Mouse (Mus musculus) kidney, postnatal 25 days (tissue): ENCODE results near the gene Gm20388.

Experiments
- DNase-seq, 2 experiments: peaks; one replicate each; pipeline ENCODE4 v3.0.0; 2021; ENCODE audit warnings: mixed read lengths in 2 of 2

The Gm20388 gene

GRCm38 (mm10) chr8:120559654-120560053 is 649.0 kb downstream of the Gm20388 start:
- DNase-seq, result no peak

- no peak for DNase-seq
Measured at GRCm38 (mm10) chr8:120560535-120560934, 649.9 kb downstream of the Gm20388 start.

- DNase-seq, result peak in 1 of 2 experiments; percentile 47
Measured at GRCm38 (mm10) chr8:120561539-120562435, 651.1 kb downstream of the Gm20388 start.

GRCm38 (mm10) chr8:120562680-120563347 is 652.2 kb downstream of the Gm20388 start:
- no peak for DNase-seq

- no peak for DNase-seq
Measured at GRCm38 (mm10) chr8:120563348-120563724, 652.7 kb downstream of the Gm20388 start.

- DNase-seq, result peak; percentile 95 to 96
Measured at GRCm38 (mm10) chr8:120563851-120564837, 653.5 kb downstream of the Gm20388 start.

- no peak for DNase-seq
Measured at GRCm38 (mm10) chr8:120565151-120565711, 654.6 kb downstream of the Gm20388 start.

- no peak for DNase-seq
Measured at GRCm38 (mm10) chr8:120566681-120567080, 656.0 kb downstream of the Gm20388 start.

GRCm38 (mm10) chr8:120567731-120568130 is 657.1 kb downstream of the Gm20388 start:
- no peak for DNase-seq

GRCm38 (mm10) chr8:120568164-120568798 is 657.6 kb downstream of the Gm20388 start:
- no peak for DNase-seq

GRCm38 (mm10) chr8:120569123-120569522 is 658.5 kb downstream of the Gm20388 start:
- DNase-seq, result no peak

- peak; percentile 73 to 76 for DNase-seq
Measured at GRCm38 (mm10) chr8:120569939-120570715, 659.5 kb downstream of the Gm20388 start.

- DNase-seq, result no peak
Measured at GRCm38 (mm10) chr8:120571561-120571960, 660.9 kb downstream of the Gm20388 start.

GRCm38 (mm10) chr8:120572534-120572933 is 661.9 kb downstream of the Gm20388 start:
- no peak for DNase-seq

- no peak for DNase-seq
Measured at GRCm38 (mm10) chr8:120573866-120574265, 663.2 kb downstream of the Gm20388 start.

- peak in 1 of 2 experiments; percentile 40 for DNase-seq
Measured at GRCm38 (mm10) chr8:120574941-120575340, 664.3 kb downstream of the Gm20388 start.

- DNase-seq, result peak; percentile 81 to 90
Measured at GRCm38 (mm10) chr8:120575801-120576200, 665.2 kb downstream of the Gm20388 start.

- no peak for DNase-seq
Measured at GRCm38 (mm10) chr8:120577821-120578220, 667.2 kb downstream of the Gm20388 start.

- DNase-seq, result no peak
Measured at GRCm38 (mm10) chr8:120580336-120581000, 669.8 kb downstream of the Gm20388 start.

- DNase-seq, result no peak
Measured at GRCm38 (mm10) chr8:120581329-120581728, 670.7 kb downstream of the Gm20388 start.
